Mouse (Mus musculus): ENCODE results near the gene Tcp10a.
"Not testable (repeated sequence)": the region's sequence is repeated elsewhere in the genome, so short reads cannot be mapped to it uniquely, and the experiment has no call there.

DNA sequence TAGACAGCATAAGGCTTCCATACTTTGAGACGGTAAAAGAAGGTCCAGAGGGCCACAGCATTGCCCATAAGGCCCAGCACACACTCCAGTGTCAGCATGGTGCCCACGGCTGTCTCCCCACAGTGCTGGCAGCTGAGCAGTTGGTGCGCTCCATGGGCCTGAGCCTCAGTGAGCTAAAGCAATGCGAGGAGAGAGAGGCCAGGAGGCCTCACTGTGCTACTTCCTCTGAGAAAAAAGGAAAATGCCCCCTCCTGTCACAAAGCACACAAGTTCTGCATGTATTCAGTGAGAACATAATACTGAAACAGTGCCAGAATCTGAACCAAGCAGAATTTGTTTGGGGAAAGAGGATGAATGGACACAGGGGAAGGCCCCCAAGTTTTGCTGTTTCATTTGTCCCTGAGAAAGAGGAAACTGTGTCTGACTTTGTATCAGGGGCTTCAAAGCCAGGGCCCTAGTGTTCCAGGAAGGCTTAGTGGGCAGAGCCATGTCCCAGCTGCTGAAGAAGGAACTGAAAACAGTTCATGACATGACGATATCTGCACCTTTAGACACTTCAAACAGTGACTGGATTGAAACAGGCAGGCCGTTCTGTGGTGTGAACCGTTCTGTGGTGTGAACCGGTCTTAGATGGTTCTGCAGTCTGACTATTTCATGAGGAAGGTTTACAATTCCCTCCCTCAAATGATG lies 8.6 kb upstream of the Tcp10a start:
- TF ChIP-seq GATA1 (IDR thresholded peaks at IDR 0.05; ENCODE audit: borderline replicate concordance, low read length); FLI1 (IDR thresholded peaks at IDR 0.05; ENCODE audit: low read length): not testable (repeated sequence)

All from megakaryocyte, embryonic 14.5 days (primary cell).